ENCODE assay signal across 8 mouse cellular contexts in genomic region chr6:83831606-83832123, GRCm38 (mm10). TPM values are rescaled to one million over a fixed set of nuclear protein-coding genes. Genes with fewer than 3 reads are reported as not detected.
DNase-seq lines count a peak whose midpoint lies in the region; ATAC-seq and TF ChIP-seq lines count a peak whose summit lies in the region.

TSS of gene Paip2b (minus strand) at chr6:83831741.

- peak; percentile 96 for ATAC-seq in frontal cortex, adult (ENCODE audit: low TSS enrichment)
- peak; percentile 99 for ATAC-seq in lung, postnatal 0 days

- TF ChIP-seq EP300 in lung, postnatal 0 days (IDR thresholded peaks at IDR 0.05) = peak; percentile 40; the same call in 1 of the 2 replicates

- no peaks in the 10 kb centered on the region for H3K9me3 ChIP-seq in hindbrain, embryonic 10.5 days
- no peaks in the 10 kb centered on the region for H3K9me3 ChIP-seq in lung, postnatal 0 days (ENCODE audit: low read length)

- DNase-seq in MN1 (ENCODE audit: low spot score) = peak; percentile 99
- peak; percentile 100 for DNase-seq in cerebellum, adult 9-10 months
- DNase-seq in hindbrain, embryonic 10.5 days (ENCODE audit: low spot score) = peak; percentile 98
- DNase-seq in layer of hippocampus, adult 9-11 months = peak; percentile 100
- peak; percentile 100 for DNase-seq in lung, postnatal 0 days (ENCODE audit: low spot score)
- peak; percentile 96 for DNase-seq in ovary, postnatal 14 days (ENCODE audit: low spot score)
- DNase-seq in thymus, postnatal 14 days = peak; percentile 98

- peak within 1 kb of the TSS; percentile 62 for H3K4me3 ChIP-seq in hindbrain, embryonic 10.5 days
- peak within 1 kb of the TSS; percentile 59 for H3K4me3 ChIP-seq in lung, postnatal 0 days (ENCODE audit: low read depth, low read length)

- WGBS in hindbrain, embryonic 10.5 days = under 1% methylated on average over 37 of the region's 37 CpGs
- under 1% methylated on average over 37 of the region's 37 CpGs for WGBS in lung, postnatal 0 days

- peak within 1 kb of the TSS; percentile 46 for H3K9ac ChIP-seq in lung, postnatal 0 days (replicated peaks; ENCODE audit: low read depth)

- H3K36me3 ChIP-seq in hindbrain, embryonic 10.5 days = peaks cover 9% of the 10 kb centered on the region
- no peaks in the 10 kb centered on the region for H3K36me3 ChIP-seq in lung, postnatal 0 days (ENCODE audit: insufficient read depth, low read length)

- peak within 1 kb of the TSS; percentile 85 for H3K4me2 ChIP-seq in lung, postnatal 0 days (replicated peaks; ENCODE audit: low read depth, low read length)

- H3K27me3 ChIP-seq in hindbrain, embryonic 10.5 days (ENCODE audit: insufficient read depth, poor library complexity, severe bottlenecking) = no peaks in the 10 kb centered on the region
- no peaks in the 10 kb centered on the region for H3K27me3 ChIP-seq in lung, postnatal 0 days (replicated peaks; ENCODE audit: insufficient read depth, low read length)

- H3K27ac ChIP-seq in hindbrain, embryonic 10.5 days = peak within 1 kb of the TSS; percentile 92
- H3K27ac ChIP-seq in lung, postnatal 0 days (ENCODE audit: low read length) = peak within 1 kb of the TSS; percentile 66

- H3K4me1 ChIP-seq in hindbrain, embryonic 10.5 days (replicated peaks) = peaks cover 19% of the 10 kb centered on the region
- H3K4me1 ChIP-seq in lung, postnatal 0 days (ENCODE audit: insufficient read depth, low read depth, low read length) = no peaks in the 10 kb centered on the region

- TF ChIP-seq CTCF in lung, postnatal 0 days (IDR thresholded peaks at IDR 0.05) = peak; percentile 57

RNA-seq across cellular contexts. Expression of gene Paip2b, which starts in this region (rescaled TPM):
- 13.2 and 18.0 TPM in 2 replicates for polyA plus RNA-seq in hindbrain, embryonic 10.5 days (2016; fragmentation: Nextera tagmentation; extraction: Ambion mirVana)
- 8.6 and 8.8 TPM in 2 replicates for polyA plus RNA-seq in lung, postnatal 0 days (2015; fragmentation: Nextera tagmentation; extraction: Ambion mirVana)

Comparison
In these comparisons a context has a peak if more than half of its experiments do, and no peak if none do; other contexts are left out.
1. Peak in every context shown above with its lines: DNase-seq, ATAC-seq, H3K4me3 ChIP-seq and H3K27ac ChIP-seq.